Mouse (Mus musculus) kidney, postnatal 10 days (tissue): Measurements from ENCODE around the gene 2900011O08Rik.
"Not testable (repeated sequence)": the region's sequence is repeated elsewhere in the genome, so short reads cannot be mapped to it uniquely, and the experiment has no call there.

Experiments
- DNase-seq: peaks from one replicate; pipeline ENCODE4 v3.0.0; 2021; ENCODE audit warnings: mixed read lengths

The 2900011O08Rik gene

GRCm38 (mm10) chr16:14005266-14005665 is 18.9 kb downstream of the 2900011O08Rik start:
- peak; percentile 51 for DNase-seq

GRCm38 (mm10) chr16:14008081-14008480 is 21.7 kb downstream of the 2900011O08Rik start:
- DNase-seq = no peak

- no peak for DNase-seq
These were observed 22.3 kb downstream of the 2900011O08Rik start for GRCm38 (mm10) chr16:14008708-14009107.

- DNase-seq = no peak
These were observed 23.6 kb downstream of the 2900011O08Rik start for GRCm38 (mm10) chr16:14009966-14010365.

GRCm38 (mm10) chr16:14017306-14017705 is 30.9 kb downstream of the 2900011O08Rik start:
- DNase-seq = no peak

GRCm38 (mm10) chr16:14021166-14021822 is 34.9 kb downstream of the 2900011O08Rik start:
- no peak for DNase-seq

- DNase-seq = no peak
These were observed 38.9 kb downstream of the 2900011O08Rik start for GRCm38 (mm10) chr16:14025091-14025990.

- DNase-seq = no peak
These were observed 42.7 kb downstream of the 2900011O08Rik start for GRCm38 (mm10) chr16:14029072-14029471.

- DNase-seq = no peak
These were observed 43.4 kb downstream of the 2900011O08Rik start for GRCm38 (mm10) chr16:14029851-14030250.

GRCm38 (mm10) chr16:14030650-14031049 is 44.2 kb downstream of the 2900011O08Rik start:
- no peak for DNase-seq

- no peak for DNase-seq
These were observed 46.7 kb downstream of the 2900011O08Rik start for GRCm38 (mm10) chr16:14033076-14033475.

GRCm38 (mm10) chr16:14042421-14042820 is 56.0 kb downstream of the 2900011O08Rik start:
- no peak for DNase-seq

- DNase-seq = no peak
These were observed 58.3 kb downstream of the 2900011O08Rik start for GRCm38 (mm10) chr16:14044695-14045094.

GRCm38 (mm10) chr16:14046224-14046756 is 59.9 kb downstream of the 2900011O08Rik start:
- DNase-seq = no peak

GRCm38 (mm10) chr16:14052221-14052620 is 65.8 kb downstream of the 2900011O08Rik start:
- no peak for DNase-seq

- DNase-seq = no peak
These were observed 66.7 kb downstream of the 2900011O08Rik start for GRCm38 (mm10) chr16:14053116-14053515.

- DNase-seq = no peak
These were observed 68.9 kb downstream of the 2900011O08Rik start for GRCm38 (mm10) chr16:14055271-14055670.

- DNase-seq = no peak
These were observed 70.3 kb downstream of the 2900011O08Rik start for GRCm38 (mm10) chr16:14056734-14057133.

- no peak for DNase-seq
These were observed 72.1 kb downstream of the 2900011O08Rik start for GRCm38 (mm10) chr16:14058541-14058940.

GRCm38 (mm10) chr16:14059118-14059854 is 72.9 kb downstream of the 2900011O08Rik start:
- DNase-seq = no peak

- no peak for DNase-seq
These were observed 73.5 kb downstream of the 2900011O08Rik start for GRCm38 (mm10) chr16:14059869-14060268.

GRCm38 (mm10) chr16:14066571-14066970 is 80.2 kb downstream of the 2900011O08Rik start:
- DNase-seq = not testable (repeated sequence)

- DNase-seq = not testable (repeated sequence)
These were observed 82.3 kb downstream of the 2900011O08Rik start for GRCm38 (mm10) chr16:14068701-14069100.
